Mouse (Mus musculus) left cerebral cortex, adult 11 months (tissue): ENCODE measurements around the gene A430033K04Rik.

Source experiments
- DNase-seq: peaks from one replicate; pipeline ENCODE4 v3.0.0; 2022; ENCODE audit warnings: low spot score

A430033K04Rik gene

DNA sequence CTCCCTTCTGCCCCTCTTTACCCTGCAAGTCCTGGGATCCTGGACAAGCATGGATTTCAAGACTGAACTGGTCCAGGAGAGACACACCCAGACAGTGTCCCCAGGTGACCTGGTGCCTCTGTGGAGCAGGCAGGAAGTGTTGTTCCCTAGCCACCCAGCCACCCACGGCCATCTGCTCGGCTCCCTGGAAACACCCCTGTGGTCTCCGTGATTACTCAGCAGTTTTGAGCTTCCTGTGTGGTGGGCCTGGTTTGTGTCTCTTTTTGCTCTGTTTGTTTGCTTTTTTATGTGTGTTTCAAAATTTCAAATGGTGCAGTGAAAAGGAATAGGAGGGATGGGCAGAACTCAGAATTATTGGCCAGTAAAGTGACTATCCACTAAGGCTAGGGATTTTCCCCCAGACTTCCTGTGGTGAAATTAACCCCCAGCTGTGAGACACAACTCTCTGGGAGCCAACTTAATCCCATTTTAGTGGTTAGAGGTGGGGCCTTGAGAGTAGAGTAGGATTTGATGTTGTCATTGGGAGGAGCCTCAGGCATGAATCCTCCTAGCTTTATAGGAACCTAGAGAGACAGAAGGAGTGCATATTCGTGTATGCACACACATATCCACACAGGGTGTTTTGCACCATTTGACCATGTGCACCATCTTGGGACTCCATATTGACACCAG is 72.0 kb downstream of the A430033K04Rik start:
- DNase-seq, result no peak

- no peak for DNase-seq
Observed at GRCm38 (mm10) chr5:138697466-138697865, 74.8 kb downstream of the A430033K04Rik start.
